Mouse (Mus musculus) spleen, adult 2 months (tissue): ENCODE measurements around the gene Slc45a3. TPM values are rescaled to one million over a fixed set of nuclear protein-coding genes. Genes with fewer than 3 reads are reported as not detected.

ENCODE experiments used
- DNase-seq, 2 experiments: peaks; one replicate each; pipeline versions ENCODE4 v3.0.0 to v3.0.0-alpha.2; 2012 to 2021; ENCODE audit warnings: low spot score in 2 of 2, low read depth in 1 of 2
- H3K27ac ChIP-seq: fragments of 200-500 bp; 2 replicates; pipeline ENCODE4 v1.5.1; 2012; ENCODE audit warnings: low read length, inconsistent platforms; ENCODE audit not compliant: insufficient read depth
- H3K27me3 ChIP-seq: fragments of 200-500 bp; 2 replicates; pipeline ENCODE4 v1.6.1; 2012; ENCODE audit warnings: mild to moderate bottlenecking, moderate library complexity, low read length, inconsistent platforms; ENCODE audit not compliant: control insufficient read depth, insufficient read depth
- H3K36me3 ChIP-seq: fragments of 200-500 bp; 2 replicates; pipeline ENCODE4 v1.6.1; 2012; ENCODE audit warnings: mild to moderate bottlenecking, low read length, inconsistent platforms; ENCODE audit not compliant: control insufficient read depth, insufficient read depth
- H3K4me1 ChIP-seq: fragments of 200-500 bp; 2 replicates; pipeline ENCODE4 v1.6.1; 2011; ENCODE audit warnings: inconsistent platforms; ENCODE audit not compliant: control insufficient read depth, insufficient read depth, insufficient read length
- H3K4me3 ChIP-seq: fragments of 200-500 bp; 2 replicates; pipeline ENCODE4 v1.5.1; 2011; ENCODE audit warnings: mild to moderate bottlenecking, inconsistent platforms; ENCODE audit not compliant: insufficient read depth, insufficient read length; ENCODE audit errors: extremely low read depth
- CTCF ChIP-seq: fragments of 200-500 bp; IDR thresholded peaks from 2 replicates; pipeline ENCODE4 v1.5.1; 2011; ENCODE audit warnings: mild to moderate bottlenecking, inconsistent platforms; ENCODE audit not compliant: insufficient read depth, insufficient read length, insufficient replicate concordance; ENCODE audit errors: extremely low read depth
- POLR2A ChIP-seq: fragments of 200-500 bp; IDR thresholded peaks from 2 replicates; pipeline ENCODE4 v1.6.1; 2011; ENCODE audit warnings: low read depth, low read length, inconsistent platforms
- WGBS: fragments of 180-500 bp; shearing (Covaris S2); methylation state at CpG from one replicate; pipeline ENCODE4 v1.1.7; 2018; 5-methylcytosine and 5-hydroxymethylcytosine counted together
- polyA plus RNA-seq: library from polyadenylated mRNA; depleted of rRNA; stranded (reverse); fragments of >200 nt; gene quantifications from 2 replicates; pipeline ENCODE4 v1.2.3, GENCODE M21; 2012

Slc45a3 gene
- polyA plus RNA-seq, 1 experiment = 23.9 TPM

DNA sequence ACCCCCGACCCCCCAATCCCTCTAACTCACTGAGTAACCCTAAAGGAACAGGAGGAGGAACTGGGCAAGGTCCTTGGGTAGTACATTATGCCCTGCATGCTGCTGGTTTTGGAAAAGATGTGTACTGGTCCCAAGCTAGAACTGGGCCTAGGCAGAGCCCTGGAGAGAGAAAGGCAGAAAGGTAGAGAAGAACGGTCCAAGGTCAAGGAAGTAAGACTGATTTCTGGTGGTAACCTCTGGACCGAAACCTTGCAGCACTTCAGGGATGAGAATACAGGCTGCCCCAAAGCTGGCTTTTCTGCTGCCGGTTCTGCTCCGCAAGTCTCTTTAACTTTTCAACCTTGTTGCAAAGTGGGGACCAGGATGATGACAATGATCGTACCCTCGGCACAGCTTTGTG, 1.8 kb downstream of the Slc45a3 start:
- no peak for TF ChIP-seq POLR2A
- TF ChIP-seq CTCF = no peak
- Histone ChIP-seq H3K4me3 (no peak overlapping the region), H3K27ac (no peak overlapping the region), H3K27me3 (peaks cover 12% of the 10 kb centered on the region), H3K4me1 (peaks cover 2% of the 10 kb centered on the region), H3K36me3 (no peaks in the 10 kb centered on the region)
- no peak for DNase-seq
- 80% methylated on average over 7 of the region's 7 CpGs for WGBS

DNA sequence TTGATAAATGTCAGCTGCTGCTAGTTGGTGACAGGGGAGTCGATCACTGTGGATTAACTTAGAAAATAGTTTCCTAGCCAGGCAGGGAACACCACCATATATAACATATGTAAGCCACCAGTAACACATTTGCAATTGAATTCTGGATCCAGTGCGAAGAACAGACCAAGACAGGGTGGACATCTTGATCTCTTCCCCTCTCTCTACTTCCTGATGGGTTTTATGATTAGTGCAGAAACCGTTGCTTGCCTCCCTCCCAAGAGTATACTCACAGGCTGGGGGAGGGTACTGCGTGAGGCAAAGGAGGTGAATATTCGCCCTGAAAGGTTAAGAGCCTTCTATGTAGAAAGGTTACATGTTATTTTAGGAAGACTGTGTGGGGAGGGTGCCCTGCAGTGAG, 3.1 kb downstream of the Slc45a3 start:
- WGBS = 42% methylated on average over 5 of the region's 5 CpGs
- no peaks in the 10 kb centered on the region for H3K36me3 ChIP-seq
- no peak overlapping the region for H3K4me3 ChIP-seq
- no peak for DNase-seq
- H3K27ac ChIP-seq = no peak overlapping the region
- peaks cover 2% of the 10 kb centered on the region for H3K4me1 ChIP-seq
- peaks cover 12% of the 10 kb centered on the region for H3K27me3 ChIP-seq
- TF ChIP-seq POLR2A = no peak
- no peak for TF ChIP-seq CTCF

DNA sequence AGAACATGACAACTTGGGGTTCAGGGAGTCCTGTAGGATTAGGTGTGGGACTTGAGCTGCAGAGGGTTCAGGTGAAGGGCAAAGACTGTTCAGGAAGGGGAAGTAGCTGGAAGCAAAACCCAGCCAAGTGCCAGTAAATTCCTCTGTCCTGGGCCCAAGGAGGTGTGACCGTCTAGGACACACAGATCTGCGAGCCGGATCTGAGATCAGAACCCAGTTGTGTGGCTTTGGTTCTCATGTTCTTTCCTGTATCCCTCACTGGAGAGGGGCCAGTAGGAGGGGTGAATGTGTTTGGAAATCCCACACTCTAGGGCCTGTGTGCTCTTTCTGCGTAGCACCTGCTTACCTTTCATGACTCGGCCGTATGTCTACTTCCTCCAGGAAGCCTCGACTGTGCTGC, 4.6 kb downstream of the Slc45a3 start:
- Histone ChIP-seq H3K4me1 (peaks cover 2% of the 10 kb centered on the region), H3K27ac (no peak overlapping the region), H3K4me3 (no peak overlapping the region), H3K27me3 (peaks cover 10% of the 10 kb centered on the region), H3K36me3 (no peaks in the 10 kb centered on the region)
- no peak for DNase-seq
- TF ChIP-seq POLR2A (no peak), CTCF (no peak)
- WGBS = 33% methylated on average over 7 of the region's 7 CpGs

DNA sequence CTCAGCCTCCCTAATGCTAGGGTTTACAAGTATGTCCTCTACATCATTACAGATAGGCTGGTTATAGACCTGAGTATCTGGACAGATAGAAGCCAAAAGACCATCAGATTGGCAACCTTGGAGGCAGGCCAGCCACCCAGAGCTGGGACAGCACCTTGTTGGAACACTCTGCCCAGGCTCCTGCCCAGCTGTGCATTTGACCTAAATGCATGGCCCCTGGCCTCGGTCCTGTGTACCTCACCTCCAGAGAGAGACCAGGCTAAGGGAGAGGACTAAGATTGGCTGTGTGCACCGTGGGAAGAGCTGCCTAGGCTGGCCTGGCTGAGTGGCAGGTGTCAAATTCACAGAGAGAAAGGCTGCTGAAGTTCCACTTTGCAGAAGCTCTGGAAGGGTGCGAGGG, 5.8 kb downstream of the Slc45a3 start:
- Histone ChIP-seq H3K4me3 (no peak overlapping the region), H3K27me3 (no peaks in the 10 kb centered on the region; the same call in 1 of the 2 replicates), H3K36me3 (no peaks in the 10 kb centered on the region), H3K4me1 (no peaks in the 10 kb centered on the region; the same call in 1 of the 2 replicates), H3K27ac (no peak overlapping the region)
- 66% methylated on average over 3 of the region's 3 CpGs for WGBS
- no peak for DNase-seq
- TF ChIP-seq POLR2A (no peak), CTCF (no peak)

DNA sequence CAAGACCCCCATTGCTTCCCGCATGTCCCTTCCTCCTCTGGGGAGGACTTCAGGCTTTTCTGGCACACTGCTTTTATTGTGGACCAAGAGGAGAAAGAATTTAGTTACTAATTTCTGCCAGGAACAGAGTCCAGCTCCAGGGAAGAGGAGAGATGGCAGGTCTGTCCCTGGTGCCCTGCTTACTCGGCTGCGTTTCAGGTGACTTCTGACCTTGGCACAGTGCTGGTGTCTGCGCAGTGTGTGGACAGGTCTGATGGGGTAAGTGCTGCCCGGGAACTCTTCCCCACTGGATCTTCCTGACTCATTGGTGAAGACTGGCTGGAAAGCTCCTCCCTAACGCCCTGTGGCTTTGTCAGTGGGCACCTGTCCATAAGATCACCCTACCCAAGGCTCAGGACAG, 6.2 kb downstream of the Slc45a3 start:
- no peak overlapping the region for H3K4me3 ChIP-seq
- no peaks in the 10 kb centered on the region for H3K36me3 ChIP-seq
- H3K27me3 ChIP-seq = no peaks in the 10 kb centered on the region; the same call in 1 of the 2 replicates
- no peaks in the 10 kb centered on the region for H3K4me1 ChIP-seq
- WGBS = 91% methylated on average over 6 of the region's 6 CpGs
- TF ChIP-seq POLR2A = no peak
- no peak for TF ChIP-seq CTCF
- DNase-seq = no peak
- H3K27ac ChIP-seq = no peak overlapping the region

DNA sequence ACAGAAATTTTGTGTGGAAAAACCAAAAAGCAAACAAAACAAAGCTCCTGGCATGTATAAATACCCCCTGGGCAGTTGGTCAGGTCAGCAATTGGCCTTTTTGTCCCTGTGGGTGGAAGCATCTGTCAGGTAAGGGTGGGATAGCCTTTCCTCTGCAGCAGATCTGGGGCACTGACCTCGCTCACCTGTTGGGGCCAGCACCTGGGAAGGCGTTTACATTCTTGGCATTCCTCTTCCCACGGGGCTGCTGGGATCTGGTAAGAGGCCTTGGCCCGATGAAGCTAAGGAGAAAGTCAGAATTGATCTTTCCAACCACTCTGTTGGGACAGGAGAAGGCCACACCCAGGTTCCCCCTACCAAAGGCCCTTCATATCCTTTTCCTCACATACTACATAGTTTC, 7.1 kb downstream of the Slc45a3 start:
- DNase-seq = no peak
- Histone ChIP-seq H3K36me3 (no peaks in the 10 kb centered on the region), H3K27me3 (no peaks in the 10 kb centered on the region), H3K4me1 (no peaks in the 10 kb centered on the region), H3K4me3 (no peak overlapping the region), H3K27ac (no peak overlapping the region)
- TF ChIP-seq POLR2A = no peak
- no peak for TF ChIP-seq CTCF
- 95% methylated on average over 4 of the region's 4 CpGs for WGBS

DNA sequence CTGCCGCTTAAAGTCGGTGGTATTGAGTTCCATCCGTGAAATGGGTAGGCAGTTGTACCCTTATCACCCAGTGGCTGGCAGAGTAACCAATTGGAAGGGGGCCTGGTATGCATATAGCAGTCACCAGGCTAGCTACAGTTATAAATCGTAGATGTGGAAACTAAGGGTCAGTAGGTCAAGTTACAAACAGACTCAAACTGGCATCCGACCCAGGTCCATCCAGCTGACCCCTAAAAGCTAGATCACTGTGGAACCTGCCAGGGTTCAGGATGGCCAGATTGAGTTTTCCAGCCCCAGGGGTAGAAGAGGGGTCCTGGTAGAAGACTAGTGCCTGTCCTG, 7.5 kb downstream of the Slc45a3 start:
- H3K27ac ChIP-seq = no peak overlapping the region
- H3K4me1 ChIP-seq = no peaks in the 10 kb centered on the region
- no peaks in the 10 kb centered on the region for H3K27me3 ChIP-seq
- H3K4me3 ChIP-seq = no peak overlapping the region
- TF ChIP-seq CTCF = no peak
- TF ChIP-seq POLR2A = no peak
- H3K36me3 ChIP-seq = no peaks in the 10 kb centered on the region
- 79% methylated on average over 5 of the region's 5 CpGs for WGBS
- no peak for DNase-seq
